Mouse (Mus musculus): ENCODE measurements at regions not wholly inside any gene's neighbourhood (a gene's known extent, or its start where the extent isn't known, plus 50 kb on each side); places are given as distances from the start of the nearest gene placed in this dataset.

- TF ChIP-seq CTCF (IDR thresholded peaks at IDR 0.05; ENCODE audit: low read depth), result no peak
- no peak overlapping the region for H3K4me3 ChIP-seq (ENCODE audit: low read depth, low read length)
- no peak overlapping the region for H3K27ac ChIP-seq (ENCODE audit: low read depth)
- no peaks in the 10 kb centered on the region for H3K36me3 ChIP-seq (ENCODE audit: insufficient read depth)
- H3K9ac ChIP-seq, result no peak overlapping the region
- WGBS, result 69% methylated on average over 1 of the region's 1 CpGs
- H3K9me3 ChIP-seq (ENCODE audit: low read depth, low read length), result no peaks in the 10 kb centered on the region
- ATAC-seq (ENCODE audit: insufficient read depth) (no peak), DNase-seq (peak; percentile 12)
- no peak overlapping the region for H3K4me2 ChIP-seq
- no peaks in the 10 kb centered on the region for H3K27me3 ChIP-seq (ENCODE audit: insufficient read depth, low read length)
- no peaks in the 10 kb centered on the region for H3K4me1 ChIP-seq (ENCODE audit: insufficient read depth)
Measured at GRCm38 (mm10) chr10:72549564-72549963, 105.1 kb upstream of the Zwint start.

GRCm38 (mm10) chr10:72551561-72551960 is 103.1 kb upstream of the Zwint start:
- Histone ChIP-seq H3K9ac (no peak overlapping the region), H3K27ac (ENCODE audit: low read depth) (no peak overlapping the region), H3K9me3 (ENCODE audit: low read depth, low read length) (no peaks in the 10 kb centered on the region), H3K4me2 (no peak overlapping the region), H3K27me3 (ENCODE audit: insufficient read depth, low read length) (no peaks in the 10 kb centered on the region), H3K4me3 (ENCODE audit: low read depth, low read length) (no peak overlapping the region), H3K36me3 (ENCODE audit: insufficient read depth) (no peaks in the 10 kb centered on the region), H3K4me1 (ENCODE audit: insufficient read depth) (no peaks in the 10 kb centered on the region)
- no peak for TF ChIP-seq CTCF (IDR thresholded peaks at IDR 0.05; ENCODE audit: low read depth)
- no peak for DNase-seq
- ATAC-seq (ENCODE audit: insufficient read depth), result no peak
- 65% methylated on average over 7 of the region's 7 CpGs for WGBS

GRCm38 (mm10) chr10:72573991-72574652 is 80.5 kb upstream of the Zwint start:
- Histone ChIP-seq H3K4me1 (ENCODE audit: insufficient read depth) (no peaks in the 10 kb centered on the region), H3K9ac (no peak overlapping the region), H3K36me3 (ENCODE audit: insufficient read depth) (no peaks in the 10 kb centered on the region), H3K4me3 (ENCODE audit: low read depth, low read length) (no peak overlapping the region), H3K9me3 (ENCODE audit: low read depth, low read length) (no peaks in the 10 kb centered on the region), H3K4me2 (no peak overlapping the region), H3K27ac (ENCODE audit: low read depth) (no peak overlapping the region), H3K27me3 (ENCODE audit: insufficient read depth, low read length) (no peaks in the 10 kb centered on the region)
- 85% methylated on average over 9 of the region's 9 CpGs for WGBS
- no peak for TF ChIP-seq CTCF (IDR thresholded peaks at IDR 0.05; ENCODE audit: low read depth)
- ATAC-seq (ENCODE audit: insufficient read depth) (no peak), DNase-seq (no peak)

- H3K4me2 ChIP-seq, result no peak overlapping the region
- 87% methylated on average over 3 of the region's 3 CpGs for WGBS
- no peak overlapping the region for H3K4me3 ChIP-seq (ENCODE audit: low read depth, low read length)
- no peak for TF ChIP-seq CTCF (IDR thresholded peaks at IDR 0.05; ENCODE audit: low read depth)
- no peak overlapping the region for H3K9ac ChIP-seq
- H3K4me1 ChIP-seq (ENCODE audit: insufficient read depth), result no peaks in the 10 kb centered on the region
- no peaks in the 10 kb centered on the region for H3K36me3 ChIP-seq (ENCODE audit: insufficient read depth)
- no peak for ATAC-seq (ENCODE audit: insufficient read depth)
- H3K9me3 ChIP-seq (ENCODE audit: low read depth, low read length), result no peaks in the 10 kb centered on the region
- no peaks in the 10 kb centered on the region for H3K27me3 ChIP-seq (ENCODE audit: insufficient read depth, low read length)
- no peak overlapping the region for H3K27ac ChIP-seq (ENCODE audit: low read depth)
- no peak for DNase-seq
Measured at GRCm38 (mm10) chr10:72577713-72578112, 76.9 kb upstream of the Zwint start.

- Histone ChIP-seq H3K4me2 (0 out of 2 replicates have a peak overlapping the region, but pooled peaks have one; percentile 31), H3K27ac (ENCODE audit: low read depth) (no peak overlapping the region), H3K4me3 (ENCODE audit: low read depth, low read length) (no peak overlapping the region), H3K36me3 (ENCODE audit: insufficient read depth) (no peaks in the 10 kb centered on the region), H3K9ac (no peak overlapping the region), H3K9me3 (ENCODE audit: low read depth, low read length) (no peaks in the 10 kb centered on the region), H3K27me3 (ENCODE audit: insufficient read depth, low read length) (no peaks in the 10 kb centered on the region), H3K4me1 (ENCODE audit: insufficient read depth) (no peaks in the 10 kb centered on the region)
- WGBS, result 34% methylated on average over 7 of the region's 7 CpGs
- TF ChIP-seq CTCF (IDR thresholded peaks at IDR 0.05; ENCODE audit: low read depth), result no peak
- ATAC-seq (ENCODE audit: insufficient read depth), result no peak
- peak; percentile 70 for DNase-seq
Measured at GRCm38 (mm10) chr10:72578501-72578900, 76.1 kb upstream of the Zwint start.

- Histone ChIP-seq H3K36me3 (ENCODE audit: insufficient read depth) (no peaks in the 10 kb centered on the region), H3K4me3 (ENCODE audit: low read depth, low read length) (no peak overlapping the region), H3K27ac (ENCODE audit: low read depth) (no peak overlapping the region), H3K4me2 (no peak overlapping the region), H3K4me1 (ENCODE audit: insufficient read depth) (no peaks in the 10 kb centered on the region), H3K27me3 (ENCODE audit: insufficient read depth, low read length) (no peaks in the 10 kb centered on the region), H3K9ac (no peak overlapping the region), H3K9me3 (ENCODE audit: low read depth, low read length) (no peaks in the 10 kb centered on the region)
- DNase-seq, result no peak
- 76% methylated on average over 4 of the region's 4 CpGs for WGBS
- ATAC-seq (ENCODE audit: insufficient read depth), result no peak
- no peak for TF ChIP-seq CTCF (IDR thresholded peaks at IDR 0.05; ENCODE audit: low read depth)
Measured at GRCm38 (mm10) chr10:72581311-72581710, 73.3 kb upstream of the Zwint start.

GRCm38 (mm10) chr10:72588561-72588960 is 66.1 kb upstream of the Zwint start:
- no peaks in the 10 kb centered on the region for H3K36me3 ChIP-seq (ENCODE audit: insufficient read depth)
- H3K9ac ChIP-seq, result no peak overlapping the region
- no peak overlapping the region for H3K4me2 ChIP-seq
- no peak for TF ChIP-seq CTCF (IDR thresholded peaks at IDR 0.05; ENCODE audit: low read depth)
- H3K9me3 ChIP-seq (ENCODE audit: low read depth, low read length), result no peaks in the 10 kb centered on the region
- DNase-seq (no peak), ATAC-seq (ENCODE audit: insufficient read depth) (no peak)
- no peak overlapping the region for H3K4me3 ChIP-seq (ENCODE audit: low read depth, low read length)
- H3K4me1 ChIP-seq (ENCODE audit: insufficient read depth), result no peaks in the 10 kb centered on the region
- 83% methylated on average over 4 of the region's 4 CpGs for WGBS
- H3K27ac ChIP-seq (ENCODE audit: low read depth), result no peak overlapping the region
- no peaks in the 10 kb centered on the region for H3K27me3 ChIP-seq (ENCODE audit: insufficient read depth, low read length)
